Mouse (Mus musculus) intestine, embryonic 15.5 days (tissue): Measurements from ENCODE around the gene Bco2. TPM values are rescaled to one million over a fixed set of nuclear protein-coding genes. Genes with fewer than 3 reads are reported as not detected.

Experiments
- ATAC-seq: fragments of 200-750 bp; cut with Nextera tagmentation; 2 replicates; pipeline ENCODE4 v1.8.0; 2017; ENCODE audit warnings: moderate TSS enrichment, moderate library complexity
- H3K27ac ChIP-seq: fragments of 300-500 bp; sonication (generic); 2 replicates; pipeline ENCODE4 v1.5.1; 2015; ENCODE audit warnings: mild to moderate bottlenecking, inconsistent platforms
- H3K27me3 ChIP-seq: fragments of 300-500 bp; sonication (generic); replicated peaks from 2 replicates; pipeline ENCODE4 v1.6.1; 2015; ENCODE audit warnings: inconsistent platforms
- H3K36me3 ChIP-seq: fragments of 300-500 bp; sonication (generic); 2 replicates; pipeline ENCODE4 v1.6.1; 2015; ENCODE audit warnings: inconsistent platforms
- H3K4me1 ChIP-seq: fragments of 300-500 bp; sonication (generic); replicated peaks from 2 replicates; pipeline ENCODE4 v1.6.1; 2015; ENCODE audit warnings: inconsistent platforms
- H3K4me2 ChIP-seq: fragments of 300-500 bp; sonication (generic); replicated peaks from 2 replicates; pipeline ENCODE4 v1.6.1; 2015; ENCODE audit warnings: mild to moderate bottlenecking, inconsistent platforms
- H3K4me3 ChIP-seq: fragments of 300-500 bp; sonication (generic); replicated peaks from 2 replicates; pipeline ENCODE4 v1.5.1; 2015; ENCODE audit warnings: inconsistent platforms
- H3K9ac ChIP-seq: fragments of 300-500 bp; sonication (generic); 2 replicates; pipeline ENCODE4 v1.6.1; 2015; ENCODE audit warnings: inconsistent platforms
- H3K9me3 ChIP-seq: fragments of 300-500 bp; sonication (generic); 2 replicates; pipeline ENCODE4 v1.6.1; 2016; ENCODE audit warnings: inconsistent platforms
- WGBS: fragments of 180-500 bp; shearing (Covaris S2); methylation state at CpG from one replicate; pipeline ENCODE4 v1.1.7; 2015; 5-methylcytosine and 5-hydroxymethylcytosine counted together
- polyA plus RNA-seq: library from polyadenylated mRNA; unstranded; fragments of >200 nt; fragmentation: Nextera tagmentation; extraction: Ambion mirVana; gene quantifications from 2 replicates; pipeline ENCODE4 v1.2.1, GENCODE M21; 2015

Bco2 gene
- polyA plus RNA-seq, 1 experiment from 2014 or later: 3.4 TPM

- Histone ChIP-seq H3K36me3 (no peaks in the 10 kb centered on the region), H3K4me1 (0 out of 2 replicates have a peak, but pooled peaks cover 3% of the 10 kb centered on the region), H3K27ac (peak overlapping the region; percentile 9; the same call in 1 of the 2 replicates), H3K9me3 (no peaks in the 10 kb centered on the region), H3K27me3 (no peaks in the 10 kb centered on the region), H3K9ac (no peak overlapping the region), H3K4me3 (no peak overlapping the region), H3K4me2 (no peak overlapping the region)
- WGBS: 54% methylated on average over 4 of the region's 4 CpGs
- peak; percentile 87 for ATAC-seq
Measured at GRCm38 (mm10) chr9:50586955-50587354, 32.0 kb upstream of the Bco2 start.

- peak; percentile 67 for ATAC-seq
- no peak overlapping the region for H3K4me3 ChIP-seq
- H3K9me3 ChIP-seq: no peaks in the 10 kb centered on the region
- no peaks in the 10 kb centered on the region for H3K36me3 ChIP-seq
- no peak overlapping the region for H3K4me2 ChIP-seq
- no peak overlapping the region for H3K9ac ChIP-seq
- H3K4me1 ChIP-seq: 0 out of 2 replicates have a peak, but pooled peaks cover 3% of the 10 kb centered on the region
- no peaks in the 10 kb centered on the region for H3K27me3 ChIP-seq
- 63% methylated on average over 6 of the region's 6 CpGs for WGBS
- no peak overlapping the region for H3K27ac ChIP-seq
Measured at GRCm38 (mm10) chr9:50585145-50585818, 30.3 kb upstream of the Bco2 start.

- H3K4me2 ChIP-seq: no peak overlapping the region
- no peaks in the 10 kb centered on the region for H3K36me3 ChIP-seq
- no peak for ATAC-seq
- no peaks in the 10 kb centered on the region for H3K27me3 ChIP-seq
- no peak overlapping the region for H3K9ac ChIP-seq
- no peak overlapping the region for H3K27ac ChIP-seq
- H3K4me1 ChIP-seq: no peaks in the 10 kb centered on the region
- WGBS: 41% methylated on average over 4 of the region's 4 CpGs
- no peak overlapping the region for H3K4me3 ChIP-seq
- H3K9me3 ChIP-seq: no peaks in the 10 kb centered on the region
Measured at GRCm38 (mm10) chr9:50580370-50580769, 25.4 kb upstream of the Bco2 start.

- Histone ChIP-seq H3K9ac (no peak overlapping the region), H3K4me1 (no peaks in the 10 kb centered on the region), H3K36me3 (no peaks in the 10 kb centered on the region), H3K9me3 (no peaks in the 10 kb centered on the region), H3K4me3 (no peak overlapping the region), H3K27me3 (no peaks in the 10 kb centered on the region), H3K27ac (no peak overlapping the region), H3K4me2 (no peak overlapping the region)
- peak; percentile 59; the same call in 1 of the 2 replicates for ATAC-seq
- 62% methylated on average over 10 of the region's 10 CpGs for whole genome bisulfite sequencing
Measured at GRCm38 (mm10) chr9:50569599-50570525, 14.9 kb upstream of the Bco2 start.

- Histone ChIP-seq H3K9me3 (no peaks in the 10 kb centered on the region), H3K4me1 (no peaks in the 10 kb centered on the region), H3K27me3 (no peaks in the 10 kb centered on the region), H3K9ac (no peak overlapping the region), H3K4me2 (no peak overlapping the region), H3K36me3 (no peaks in the 10 kb centered on the region), H3K27ac (no peak overlapping the region), H3K4me3 (no peak overlapping the region)
- ATAC-seq: no peak
- WGBS: 83% methylated on average over 2 of the region's 2 CpGs
Measured at GRCm38 (mm10) chr9:50567881-50568280, 12.9 kb upstream of the Bco2 start.

GRCm38 (mm10) chr9:50567372-50567771 is 12.4 kb upstream of the Bco2 start:
- Histone ChIP-seq H3K36me3 (no peaks in the 10 kb centered on the region), H3K9ac (no peak overlapping the region), H3K4me2 (no peak overlapping the region), H3K27me3 (no peaks in the 10 kb centered on the region), H3K27ac (no peak overlapping the region), H3K4me3 (no peak overlapping the region), H3K9me3 (no peaks in the 10 kb centered on the region), H3K4me1 (no peaks in the 10 kb centered on the region)
- no peak for ATAC-seq
- whole genome bisulfite sequencing: 84% methylated on average over 4 of the region's 4 CpGs

GRCm38 (mm10) chr9:50565940-50566339 is 11.0 kb upstream of the Bco2 start:
- Histone ChIP-seq H3K4me2 (no peak overlapping the region), H3K27me3 (no peaks in the 10 kb centered on the region), H3K27ac (no peak overlapping the region), H3K4me3 (no peak overlapping the region), H3K9me3 (no peaks in the 10 kb centered on the region), H3K9ac (no peak overlapping the region), H3K4me1 (no peaks in the 10 kb centered on the region), H3K36me3 (no peaks in the 10 kb centered on the region)
- WGBS: 48% methylated on average over 4 of the region's 4 CpGs
- no peak for ATAC-seq

- 77% methylated on average over 7 of the region's 7 CpGs for WGBS
- no peak for ATAC-seq
- no peak overlapping the region for H3K4me2 ChIP-seq
- H3K27me3 ChIP-seq: no peaks in the 10 kb centered on the region
- no peak overlapping the region for H3K4me3 ChIP-seq
- no peaks in the 10 kb centered on the region for H3K36me3 ChIP-seq
- H3K4me1 ChIP-seq: no peaks in the 10 kb centered on the region
- H3K9me3 ChIP-seq: no peaks in the 10 kb centered on the region
- H3K27ac ChIP-seq: no peak overlapping the region
- no peak overlapping the region for H3K9ac ChIP-seq
Measured at GRCm38 (mm10) chr9:50565173-50565572, 10.2 kb upstream of the Bco2 start.

- 69% methylated on average over 2 of the region's 2 CpGs for WGBS
- Histone ChIP-seq H3K27ac (no peak overlapping the region), H3K36me3 (no peaks in the 10 kb centered on the region), H3K27me3 (no peaks in the 10 kb centered on the region), H3K4me2 (no peak overlapping the region), H3K9ac (no peak overlapping the region), H3K4me1 (no peaks in the 10 kb centered on the region), H3K9me3 (no peaks in the 10 kb centered on the region), H3K4me3 (no peak overlapping the region)
- peak; percentile 66 for ATAC-seq
Measured at GRCm38 (mm10) chr9:50561918-50562360, 7.0 kb upstream of the Bco2 start.

GRCm38 (mm10) chr9:50561145-50561917 is 6.3 kb upstream of the Bco2 start, which contains the start of gene Tex12:
Gene Tex12 (minus strand): TSS chr9:50561325.
- no peaks in the 10 kb centered on the region for H3K4me1 ChIP-seq
- H3K27me3 ChIP-seq: no peaks in the 10 kb centered on the region
- 0 out of 2 replicates have a peak within 1 kb of the TSS, but pooled peaks have one; percentile 6 for H3K27ac ChIP-seq
- no peak within 1 kb of the TSS for H3K4me2 ChIP-seq
- no peak within 1 kb of the TSS for H3K9ac ChIP-seq
- peak; percentile 88 for ATAC-seq
- 86% methylated on average over 38 of the region's 38 CpGs for WGBS
- no peaks in the 10 kb centered on the region for H3K9me3 ChIP-seq
- no peaks in the 10 kb centered on the region for H3K36me3 ChIP-seq
- H3K4me3 ChIP-seq: no peak within 1 kb of the TSS

- H3K4me2 ChIP-seq: peak within 1 kb of the TSS; percentile 49
- H3K27me3 ChIP-seq: no peaks in the 10 kb centered on the region
- no peaks in the 10 kb centered on the region for H3K9me3 ChIP-seq
- peak within 1 kb of the TSS; percentile 7; the same call in 1 of the 2 replicates for H3K4me3 ChIP-seq
- ATAC-seq: peak; percentile 95
- no peak within 1 kb of the TSS for H3K9ac ChIP-seq
- peak within 1 kb of the TSS; percentile 66 for H3K27ac ChIP-seq
- H3K36me3 ChIP-seq: no peaks in the 10 kb centered on the region
- H3K4me1 ChIP-seq: 0 out of 2 replicates have a peak, but pooled peaks cover 2% of the 10 kb centered on the region
- WGBS: 24% methylated on average over 12 of the region's 12 CpGs
Measured at GRCm38 (mm10) chr9:50554241-50555093, 514 bp downstream of the Bco2 start, which contains the start of gene Il18. Gene Il18 (plus strand): TSS chr9:50554827.
